Mouse (Mus musculus): Measurements from ENCODE around the gene Spata25. TPM values are rescaled to one million over a fixed set of nuclear protein-coding genes. Genes with fewer than 3 reads are reported as not detected.

Spata25 gene
- total RNA-seq (2023), result 1 to 10 TPM in 1 of 2 experiments, not detected in 1; 1.2 TPM

DNA sequence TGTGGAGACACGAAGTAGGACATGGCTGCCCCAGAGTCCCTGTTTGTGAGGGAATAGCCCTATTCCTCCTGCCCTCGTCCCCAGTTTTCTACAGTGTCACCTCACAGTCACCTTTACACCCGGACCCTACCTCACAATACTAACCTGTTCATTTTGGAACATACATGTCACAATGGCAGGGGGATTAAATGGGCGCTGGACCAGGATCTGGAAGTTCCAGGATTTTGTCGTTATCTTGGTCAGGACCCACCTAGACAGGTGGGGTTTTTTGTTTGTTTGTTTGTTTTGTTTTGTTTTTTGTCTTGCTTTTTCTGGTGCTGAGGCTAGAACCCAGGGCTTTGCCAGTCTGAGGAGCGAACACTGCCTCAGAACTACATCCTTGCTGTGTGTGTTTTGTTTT lies at the start of gene Spata25:
Gene Spata25, minus strand, starts transcription at position 101 of the 400 bp plus-strand sequence.

DNA sequence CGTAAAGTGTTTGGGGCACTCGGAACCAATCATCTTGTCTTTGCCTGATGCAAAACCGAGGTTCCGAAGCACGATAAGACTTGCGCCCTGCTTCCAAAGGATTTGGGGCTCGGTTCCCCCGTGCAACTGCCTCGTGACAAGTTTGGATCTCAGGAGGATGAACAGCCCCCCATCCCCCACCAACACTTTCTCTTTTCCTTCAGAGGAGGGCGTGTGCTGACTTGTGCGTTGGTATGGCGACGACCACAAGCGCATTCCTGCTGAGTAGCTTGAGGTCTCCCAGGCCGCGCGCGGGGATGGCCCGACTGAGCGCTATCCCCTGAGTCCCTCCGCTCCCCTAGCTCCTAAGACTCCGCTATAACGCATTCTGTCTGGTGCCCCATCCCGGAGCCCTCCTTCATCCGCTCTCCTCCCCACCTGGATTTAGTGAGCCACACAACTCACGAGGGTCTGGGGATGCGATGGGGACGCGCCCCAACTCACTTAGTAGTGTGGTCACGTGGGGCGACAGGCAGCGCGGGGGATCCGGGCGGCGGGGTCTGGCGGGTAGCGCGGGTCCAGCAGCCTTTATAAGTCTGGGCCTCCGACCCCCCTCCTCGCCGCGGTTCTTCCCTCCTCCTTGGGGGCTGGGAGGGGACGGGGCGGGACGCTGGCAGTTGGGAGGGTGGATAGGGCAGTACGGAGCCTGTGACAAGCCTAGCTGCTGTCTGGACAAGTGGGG lies 28.9 kb upstream of the Spata25 start, which contains the start of gene Pltp:
Gene Pltp, minus strand, starts transcription at position 611 of the 721 bp plus-strand sequence.

DNA sequence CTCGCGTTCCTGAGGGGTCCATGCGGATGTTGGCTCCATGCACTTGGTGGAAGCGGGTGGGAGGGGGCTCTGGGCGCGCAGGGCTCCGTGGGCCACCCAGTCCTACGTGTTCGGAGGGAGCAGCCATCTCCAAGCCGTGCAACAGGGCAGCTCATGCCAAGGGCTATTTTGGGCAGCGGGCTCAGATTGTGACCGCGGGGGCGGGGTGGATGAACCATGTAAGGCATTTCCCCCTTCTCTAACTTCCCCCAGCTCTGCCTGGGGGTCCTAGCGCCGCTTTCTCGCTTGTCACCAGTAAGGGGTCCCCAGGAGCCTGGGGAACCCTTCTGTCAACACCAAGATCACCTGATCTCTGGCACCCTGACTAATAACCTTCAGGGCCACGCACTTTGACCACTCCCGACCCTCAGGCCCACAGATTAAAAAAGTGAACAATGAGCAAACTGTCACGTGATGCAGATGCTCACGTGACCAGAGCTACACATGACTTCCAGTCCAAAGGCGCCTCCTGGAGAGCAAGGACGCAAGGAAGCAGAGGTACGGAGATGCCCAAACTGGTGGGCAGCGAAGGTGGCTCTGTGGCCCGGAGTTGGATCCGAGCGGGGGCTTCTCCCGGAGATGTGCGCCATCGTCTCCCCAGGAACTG lies 5.1 kb upstream of the Spata25 start, which contains the start of gene Neurl2:
Gene Neurl2, minus strand, starts transcription at position 143 of the 646 bp plus-strand sequence.

DNA sequence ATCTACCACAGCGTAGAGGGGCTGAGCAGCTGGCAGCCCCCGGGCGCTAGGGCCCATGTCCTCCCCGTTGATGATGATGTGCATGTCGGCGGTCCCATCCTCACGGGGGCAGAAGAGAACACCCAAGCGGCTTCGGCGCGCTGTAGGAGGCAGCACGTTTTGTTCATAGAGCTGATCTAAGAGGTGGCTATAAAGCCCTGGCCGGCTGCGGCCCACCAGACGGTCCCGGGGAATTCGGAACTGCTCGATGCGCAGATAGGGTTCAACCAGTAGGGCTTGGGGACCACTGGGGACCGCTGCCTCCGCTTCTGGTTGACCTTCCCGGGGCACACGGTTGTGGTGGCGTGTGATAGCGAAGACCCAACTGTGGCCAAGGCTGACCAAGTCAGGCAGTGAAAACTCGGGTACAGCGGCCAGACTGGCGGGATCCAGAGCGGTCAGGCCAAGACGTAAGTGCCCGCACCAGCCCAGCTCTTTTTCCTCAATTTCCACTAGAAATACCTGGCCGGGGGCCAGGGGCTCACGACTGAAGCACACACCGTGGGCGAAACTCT lies 4.5 kb upstream of the Spata25 start, which contains the start of gene Ctsa:
Gene Ctsa, plus strand, starts transcription at position 126 of the 554 bp plus-strand sequence.

DNA sequence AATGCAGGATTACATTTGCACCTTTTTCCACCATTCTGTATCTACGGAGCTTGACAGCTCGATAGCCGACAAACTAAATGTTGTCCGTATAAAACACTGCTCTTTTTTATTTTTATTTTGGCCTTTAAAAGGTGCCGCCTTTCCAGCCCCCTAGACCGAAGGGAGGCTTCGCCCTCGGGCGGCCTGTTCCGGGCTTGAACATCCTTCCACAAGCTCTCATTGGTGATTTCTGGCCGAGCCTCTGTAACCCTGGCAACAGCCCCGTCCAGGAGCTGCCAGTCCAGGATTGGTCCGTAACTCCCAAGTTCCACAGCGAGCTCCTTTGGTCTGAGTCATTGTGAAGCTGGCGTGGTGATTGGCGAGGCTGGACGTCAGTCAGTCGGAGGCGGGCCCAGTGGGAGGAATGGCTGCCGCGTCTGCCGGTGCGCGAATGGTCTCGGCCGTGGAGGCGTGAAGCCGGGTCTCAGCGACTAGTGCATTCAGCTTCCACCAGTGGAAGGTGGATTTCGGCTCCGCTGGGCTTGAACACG lies 5.6 kb downstream of the Spata25 start, which contains the start of gene Zswim1:
Gene Zswim1, plus strand, starts transcription at position 51 of the 530 bp plus-strand sequence.

DNA sequence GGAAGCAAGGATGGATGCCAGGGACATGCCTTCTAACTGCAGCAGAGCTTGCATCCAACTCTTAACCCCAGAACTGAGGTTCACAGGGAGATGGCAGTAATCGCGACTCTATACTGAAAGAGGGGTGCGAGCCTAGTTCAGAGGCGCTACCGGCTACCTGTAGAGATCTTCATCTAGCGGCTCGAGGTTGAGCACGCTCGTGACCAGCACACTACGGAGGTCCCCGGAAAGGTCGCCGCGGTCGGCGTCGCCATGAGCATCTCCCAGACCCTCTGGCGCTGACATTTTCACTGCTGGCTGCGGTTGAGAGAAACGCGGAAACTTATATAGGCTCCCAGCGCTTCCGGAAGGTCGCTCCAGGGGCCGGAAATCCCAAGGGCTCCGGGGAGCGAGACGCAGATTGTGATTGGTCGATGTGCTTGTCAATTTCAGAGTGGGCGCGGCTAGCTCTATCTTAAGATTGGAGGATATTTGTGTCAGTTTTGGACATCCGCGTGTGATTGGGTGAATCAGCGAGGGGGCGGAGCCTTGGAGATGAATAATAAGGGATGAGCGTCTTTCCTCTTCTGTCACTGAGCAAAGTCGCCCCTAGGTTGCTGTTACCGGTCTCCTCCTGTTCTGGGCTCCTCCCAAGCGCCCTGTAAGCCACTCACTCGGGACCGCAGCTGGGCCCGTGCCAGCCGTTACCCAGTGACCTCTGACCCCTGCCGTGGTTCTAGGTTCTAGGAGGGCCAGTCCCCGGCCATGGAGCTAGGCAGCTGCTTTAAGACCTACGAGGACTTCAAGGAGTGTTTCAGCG lies 23.6 kb downstream of the Spata25 start, which contains the start of the genes Acot8 and Zswim3:
Gene Acot8, minus strand, starts transcription at position 350 of the 799 bp plus-strand sequence.
Gene Zswim3, plus strand, starts transcription at position 566 of the 799 bp plus-strand sequence.

DNA sequence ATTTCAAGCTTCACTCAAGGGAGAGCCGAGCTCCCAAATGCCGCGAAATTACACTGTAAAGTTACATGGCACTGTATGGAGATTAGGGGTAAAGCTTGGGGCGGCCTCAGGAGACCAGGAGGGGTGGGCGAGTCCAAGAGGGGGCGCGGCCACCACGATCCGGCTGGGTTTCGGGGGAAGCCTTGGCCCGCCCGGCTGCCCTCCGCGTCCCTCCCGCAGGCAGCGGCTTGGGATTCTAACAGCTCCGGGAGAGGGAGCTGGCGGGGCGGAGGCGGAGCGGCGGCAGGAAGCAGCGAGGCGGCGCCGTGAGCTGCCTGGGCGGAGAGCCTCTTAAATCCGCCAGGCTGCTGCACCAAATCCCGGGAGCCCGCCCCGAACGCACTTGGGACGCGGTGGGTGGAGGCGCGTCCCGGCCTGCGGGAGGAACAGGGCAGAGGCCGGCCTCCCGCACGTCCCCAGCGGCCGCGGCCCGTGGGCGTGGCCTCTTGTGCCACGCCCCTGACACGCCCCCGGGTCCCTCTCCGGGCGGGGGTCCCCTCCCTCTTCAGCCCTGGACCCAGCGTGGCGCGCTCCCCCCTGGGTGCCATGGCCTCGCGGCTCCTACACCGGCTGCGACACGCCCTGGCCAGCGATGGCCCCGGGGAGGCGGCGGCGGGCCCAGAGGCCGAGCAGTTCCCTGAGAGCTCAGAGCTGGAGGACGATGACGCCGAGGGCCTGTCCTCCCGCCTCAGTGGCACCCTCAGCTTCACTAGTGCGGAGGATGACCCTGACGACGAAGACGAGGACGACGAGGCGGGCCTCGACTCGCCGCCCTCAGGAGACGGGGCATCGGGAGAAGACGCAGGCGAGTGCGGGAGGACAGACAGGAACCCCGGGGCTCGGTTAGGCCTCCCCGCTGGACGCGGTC lies 42.6 kb downstream of the Spata25 start, which contains the start of gene Snx21:
Gene Snx21, plus strand, starts transcription at position 343 of the 907 bp plus-strand sequence.

DNA sequence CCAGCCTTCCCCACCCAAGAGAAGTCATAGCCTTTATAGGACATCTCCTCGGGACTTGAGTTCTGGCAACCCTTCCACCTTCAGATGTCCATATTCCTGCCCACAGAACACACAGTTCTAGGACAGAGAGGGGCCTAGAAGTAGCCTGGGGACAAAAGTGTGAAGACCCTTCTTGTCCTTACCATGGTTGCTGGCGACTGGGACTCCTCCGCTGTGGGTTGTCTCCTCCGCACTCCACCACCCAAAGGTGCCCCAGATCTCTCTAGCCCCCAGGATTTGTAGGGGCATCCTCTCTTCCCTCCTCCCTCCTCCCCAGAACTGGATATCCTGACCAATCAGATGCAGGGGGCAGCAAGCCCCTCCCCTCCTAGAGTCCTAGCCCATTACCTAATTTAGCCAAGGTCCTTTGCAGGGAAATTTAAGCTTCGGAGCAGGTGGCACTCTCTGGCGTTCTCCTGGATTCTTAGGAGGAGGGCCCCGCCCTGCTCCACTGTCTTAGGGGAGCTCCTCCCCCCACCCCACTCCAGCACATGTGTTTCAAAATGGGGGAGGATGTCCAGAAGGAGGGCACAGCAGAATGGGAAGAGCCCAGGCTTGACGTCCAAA lies 48.8 kb downstream of the Spata25 start, which contains the start of gene Tnnc2:
Gene Tnnc2, minus strand, starts transcription at position 487 of the 606 bp plus-strand sequence.

Other genes starting within 250 kb of the Spata25 start
- not detected for gene Wfdc6a, start 243.1 kb downstream of the Spata25 start, total RNA-seq (2023)
- gene Eppin, start 234.9 kb downstream of the Spata25 start, total RNA-seq (2023), result not detected
- gene Wfdc6b, start 215.0 kb downstream of the Spata25 start, total RNA-seq (2023), result not detected
- not detected for gene Wfdc8, start 214.9 kb downstream of the Spata25 start, total RNA-seq (2023)
- not detected for gene Wfdc16, start 189.7 kb downstream of the Spata25 start, total RNA-seq (2023)
- not detected for gene Wfdc10, start 172.5 kb downstream of the Spata25 start, total RNA-seq (2023)
- gene Wfdc9, start 172.0 kb downstream of the Spata25 start, total RNA-seq (2023), result not detected
- gene Wfdc11, start 154.4 kb downstream of the Spata25 start, total RNA-seq (2023), result not detected
- not detected for gene Wfdc13, start 143.4 kb downstream of the Spata25 start, total RNA-seq (2023)
- not detected for gene Spint4, start 130.0 kb downstream of the Spata25 start, total RNA-seq (2023)
- not detected for gene Spint5, start 113.2 kb downstream of the Spata25 start, total RNA-seq (2023)
- not detected for gene Wfdc3, start 82.6 kb downstream of the Spata25 start, total RNA-seq (2023)
- 10 to 100 TPM; 32.0 to 44.8 TPM for gene Dnttip1, start 82.6 kb downstream of the Spata25 start, total RNA-seq (2023)
- gene Ube2c, start 58.6 kb downstream of the Spata25 start, total RNA-seq (2023), result 1 to 10 TPM; 3.0 TPM
- gene Tnnc2, start 48.6 kb downstream of the Spata25 start, total RNA-seq (2023), result not detected
- gene Snx21, start 42.7 kb downstream of the Spata25 start, total RNA-seq (2023), result 10 to 100 TPM; 12.5 to 16.9 TPM
- gene Acot8, start 23.7 kb downstream of the Spata25 start, total RNA-seq (2023), result 10 to 100 TPM; 29.8 to 33.3 TPM
- gene Zswim3, start 23.4 kb downstream of the Spata25 start, total RNA-seq (2023), result 1 to 10 TPM; 2.8 to 3.1 TPM
- gene Zswim1, start 5.9 kb downstream of the Spata25 start, total RNA-seq (2023), result 1 to 10 TPM; 4.7 to 5.0 TPM
- 100 to 1,000 TPM; 707 to 727 TPM for gene Ctsa, start 4.3 kb upstream of the Spata25 start, total RNA-seq (2023)
- 1 to 10 TPM; 8.6 to 9.2 TPM for gene Neurl2, start 4.9 kb upstream of the Spata25 start, total RNA-seq (2023)
- 100 to 1,000 TPM; 140 to 168 TPM for gene Pltp, start 29.2 kb upstream of the Spata25 start, total RNA-seq (2023)
- 10 to 100 TPM; 63.6 to 70.6 TPM for gene Pcif1, start 50.8 kb upstream of the Spata25 start, total RNA-seq (2023)
- gene Zfp335, start 83.2 kb upstream of the Spata25 start, total RNA-seq (2023), result 10 to 100 TPM; 38.3 to 38.8 TPM
- under 1 TPM; 0.50 to 0.76 TPM for gene Mmp9, start 112.2 kb upstream of the Spata25 start, total RNA-seq (2023)
- under 1 TPM; 0.18 to 1.00 TPM for gene Slc12a5, start 132.3 kb upstream of the Spata25 start, total RNA-seq (2023)
- gene Ncoa5, start 206.3 kb upstream of the Spata25 start, total RNA-seq (2023), result 10 to 100 TPM; 34.4 to 35.2 TPM
- gene Cd40, start 227.1 kb upstream of the Spata25 start, total RNA-seq (2023), result 10 to 100 TPM; 34.0 to 35.6 TPM